Mouse (Mus musculus): Measurements from ENCODE around the gene Utp14b. TPM values are rescaled to one million over a fixed set of nuclear protein-coding genes. Genes with fewer than 3 reads are reported as not detected.

The Utp14b gene
- polyA plus RNA-seq, 1 experiment = 4.3 TPM

DNA sequence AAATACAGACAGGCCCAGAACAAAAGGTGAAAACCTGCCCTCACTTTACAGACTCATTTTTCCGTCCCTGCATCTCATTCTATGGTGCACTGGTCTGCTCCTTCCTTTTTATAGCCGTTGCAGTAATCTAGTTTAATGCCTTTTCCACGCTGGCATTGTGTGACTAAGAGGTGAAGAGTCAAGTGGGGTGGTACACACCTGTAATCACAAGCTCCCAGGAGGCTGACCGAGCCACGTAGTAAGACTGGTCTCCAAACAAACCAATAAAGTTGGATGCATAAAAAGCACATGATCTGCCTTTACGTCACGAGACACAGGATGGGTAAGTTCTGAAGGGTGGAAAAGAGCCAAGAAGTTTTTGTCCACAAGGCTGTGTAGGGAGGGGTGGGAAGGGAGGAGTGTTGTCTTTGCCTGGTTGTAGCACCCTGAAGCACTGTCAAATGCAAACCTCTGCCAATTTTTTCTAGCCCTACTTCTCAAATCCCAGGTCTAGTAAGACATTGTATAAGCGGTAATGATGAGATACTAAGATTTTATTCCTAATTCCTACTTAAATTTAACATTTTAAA, 10.4 kb upstream of the Utp14b start:
- no peak overlapping the region for H3K27ac ChIP-seq (ENCODE audit: insufficient read depth, low read depth, low read length)
- peaks cover 4% of the 10 kb centered on the region; the same call in 1 of the 2 replicates for H3K4me1 ChIP-seq (ENCODE audit: control insufficient read depth, insufficient read depth, low read length)
- H3K4me3 ChIP-seq (ENCODE audit: insufficient read depth, low read length) = no peak overlapping the region
- TF ChIP-seq POLR2A (IDR thresholded peaks at IDR 0.05; ENCODE audit: borderline replicate concordance, low read depth, low read length) (no peak), CTCF (IDR thresholded peaks at IDR 0.05; ENCODE audit: low read depth, low read length) (no peak)

- Histone ChIP-seq H3K27ac (ENCODE audit: insufficient read depth, low read depth, low read length) (no peak overlapping the region), H3K4me3 (ENCODE audit: insufficient read depth, low read length) (no peak overlapping the region), H3K4me1 (ENCODE audit: control insufficient read depth, insufficient read depth, low read length) (peaks cover 4% of the 10 kb centered on the region; the same call in 1 of the 2 replicates)
- TF ChIP-seq POLR2A (IDR thresholded peaks at IDR 0.05; ENCODE audit: borderline replicate concordance, low read depth, low read length) = no peak
- no peak for TF ChIP-seq CTCF (IDR thresholded peaks at IDR 0.05; ENCODE audit: low read depth, low read length)
These were observed 8.4 kb upstream of the Utp14b start for GRCm38 (mm10) chr1:78649269-78650061.

DNA sequence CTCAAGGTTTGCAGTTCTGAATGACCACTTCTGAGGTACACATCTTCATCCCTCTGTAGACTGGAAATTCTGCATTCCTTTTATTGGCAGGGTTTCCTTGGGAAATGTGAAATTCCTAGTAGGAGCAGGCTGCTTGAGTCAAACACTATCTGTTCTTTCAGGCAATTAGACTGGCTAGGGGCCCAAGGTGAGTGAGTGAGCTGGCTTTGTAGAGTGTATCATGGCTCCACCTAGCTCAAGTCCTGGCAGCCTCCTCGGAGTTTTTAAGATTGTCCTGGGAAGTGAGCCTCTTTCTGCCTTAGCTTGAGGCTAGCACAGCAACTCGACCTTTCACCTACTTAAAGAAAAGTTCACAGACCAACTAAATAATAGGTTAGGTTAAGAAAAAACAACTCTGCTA, 1.4 kb upstream of the Utp14b start:
- no peak for TF ChIP-seq POLR2A (IDR thresholded peaks at IDR 0.05; ENCODE audit: borderline replicate concordance, low read depth, low read length)
- TF ChIP-seq CTCF (IDR thresholded peaks at IDR 0.05; ENCODE audit: low read depth, low read length) = no peak
- no peak overlapping the region for H3K4me3 ChIP-seq (ENCODE audit: insufficient read depth, low read length)
- H3K27ac ChIP-seq (ENCODE audit: insufficient read depth, low read depth, low read length) = no peak overlapping the region

DNA sequence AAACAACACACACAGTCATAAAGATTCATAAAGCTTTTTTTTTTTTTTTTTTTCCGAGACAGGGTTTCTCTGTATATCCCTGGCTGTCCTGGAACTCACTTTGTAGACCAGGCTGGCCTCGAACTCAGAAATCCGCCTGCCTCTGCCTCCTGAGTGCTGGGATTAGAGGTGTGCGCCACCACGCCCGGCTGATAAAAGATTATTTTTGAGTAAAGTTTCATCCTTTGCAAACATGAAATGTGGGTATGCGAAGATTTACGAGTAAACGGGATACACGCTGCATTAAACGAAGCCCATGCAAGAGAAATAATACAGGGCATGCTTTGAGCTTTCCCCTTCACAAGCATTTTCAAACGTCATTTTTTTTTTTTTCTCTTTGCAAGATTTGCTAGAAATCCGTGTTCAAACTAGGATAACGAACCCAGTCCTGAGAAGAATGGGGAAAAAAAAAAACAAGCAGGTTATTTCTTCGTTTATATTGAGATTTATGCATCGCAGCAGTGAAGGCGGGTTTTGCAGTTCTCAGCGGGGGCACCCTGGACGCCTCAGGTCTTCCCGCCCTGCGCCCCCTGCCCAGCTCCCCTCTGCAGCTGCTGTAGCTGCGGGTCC, 713 bp upstream of the Utp14b start:
- Histone ChIP-seq H3K4me3 (ENCODE audit: insufficient read depth, low read length) (peak overlapping the region; percentile 47), H3K27ac (ENCODE audit: insufficient read depth, low read depth, low read length) (no peak overlapping the region), H3K4me1 (ENCODE audit: control insufficient read depth, insufficient read depth, low read length) (peaks cover 19% of the 10 kb centered on the region)
- TF ChIP-seq POLR2A (IDR thresholded peaks at IDR 0.05; ENCODE audit: borderline replicate concordance, low read depth, low read length) (no peak), CTCF (IDR thresholded peaks at IDR 0.05; ENCODE audit: low read depth, low read length) (no peak)

More for the DNA sequence above, 1.4 kb upstream of the Utp14b start:
- peaks cover 17% of the 10 kb centered on the region for H3K4me1 ChIP-seq (ENCODE audit: control insufficient read depth, insufficient read depth, low read length)

DNA sequence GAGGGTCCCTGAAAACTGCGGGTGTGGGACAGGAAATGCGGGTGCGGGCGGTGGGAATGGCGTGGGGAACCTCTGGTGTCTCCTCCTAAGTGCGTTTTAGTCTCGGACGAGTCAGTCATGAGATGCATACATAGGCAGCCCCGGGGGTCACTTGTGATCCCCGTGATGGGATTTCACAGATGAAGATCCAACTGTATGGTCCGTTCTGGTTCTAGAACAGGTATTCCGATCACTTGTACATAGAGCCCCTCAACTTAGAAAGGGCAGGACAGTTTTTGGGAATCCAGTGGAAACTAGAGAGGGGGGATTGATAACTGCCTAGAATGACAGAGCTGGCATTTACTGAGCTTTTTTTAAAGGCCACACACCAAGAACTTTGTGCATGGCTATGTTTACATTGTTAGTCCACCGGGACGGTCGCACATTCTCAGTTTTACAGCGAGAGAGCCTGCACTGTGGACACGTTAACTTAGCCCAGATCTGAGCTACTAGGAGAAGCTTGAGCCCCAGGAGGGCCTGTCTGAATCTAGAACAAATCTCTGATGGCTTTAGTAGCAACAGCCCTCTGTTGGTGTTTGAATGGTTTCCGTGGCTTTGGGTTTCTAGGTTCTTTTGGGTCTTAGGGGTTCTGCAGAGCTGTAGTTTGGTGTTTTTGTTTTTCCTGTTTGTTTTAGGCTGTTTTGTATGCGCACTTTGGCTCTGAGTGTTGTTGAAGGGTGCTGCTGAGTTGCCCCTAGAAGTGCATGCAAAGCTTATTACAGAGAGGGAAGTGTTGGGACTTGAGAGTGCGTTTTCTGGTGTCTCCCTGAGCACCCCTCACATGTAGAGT, 817 bp downstream of the Utp14b start:
- Histone ChIP-seq H3K4me1 (ENCODE audit: control insufficient read depth, insufficient read depth, low read length) (peaks cover 22% of the 10 kb centered on the region), H3K27ac (ENCODE audit: insufficient read depth, low read depth, low read length) (peak overlapping the region; percentile 58), H3K4me3 (ENCODE audit: insufficient read depth, low read length) (peak overlapping the region; percentile 98)
- TF ChIP-seq POLR2A (IDR thresholded peaks at IDR 0.05; ENCODE audit: borderline replicate concordance, low read depth, low read length) (no peak), CTCF (IDR thresholded peaks at IDR 0.05; ENCODE audit: low read depth, low read length) (no peak)

DNA sequence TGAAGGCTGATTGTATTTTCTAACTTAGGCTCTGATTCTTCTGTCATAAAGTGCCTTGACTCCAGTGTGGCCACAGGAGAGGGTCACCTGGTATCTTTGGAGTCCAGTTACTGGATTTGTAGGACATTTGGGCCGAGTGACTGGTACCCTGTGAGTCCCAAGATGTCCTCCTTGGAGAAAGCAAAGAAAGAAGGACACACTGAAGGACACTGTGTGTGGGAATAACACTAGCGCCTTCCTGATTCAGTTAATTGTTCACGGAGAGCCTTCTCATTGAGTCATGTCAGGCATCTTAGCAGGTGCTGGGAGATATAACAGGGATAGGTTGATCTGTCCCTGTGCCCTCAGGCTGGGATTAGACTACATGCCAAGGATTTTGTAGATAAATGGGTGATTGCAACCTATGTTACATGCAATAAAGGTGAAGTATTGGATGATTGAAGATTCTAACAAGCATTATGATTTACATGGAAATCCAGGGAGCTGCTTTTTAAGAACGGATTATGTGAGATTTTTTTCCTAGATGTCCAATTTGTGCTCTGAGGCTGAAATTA, 1.5 kb downstream of the Utp14b start:
- H3K27ac ChIP-seq (ENCODE audit: insufficient read depth, low read depth, low read length) = no peak overlapping the region
- H3K4me3 ChIP-seq (ENCODE audit: insufficient read depth, low read length) = peak overlapping the region; percentile 98
- TF ChIP-seq POLR2A (IDR thresholded peaks at IDR 0.05; ENCODE audit: borderline replicate concordance, low read depth, low read length) (no peak), CTCF (IDR thresholded peaks at IDR 0.05; ENCODE audit: low read depth, low read length) (no peak)
- H3K4me1 ChIP-seq (ENCODE audit: control insufficient read depth, insufficient read depth, low read length) = peaks cover 22% of the 10 kb centered on the region

GRCm38 (mm10) chr1:78664326-78664725, 6.5 kb downstream of the Utp14b start:
- no peak overlapping the region for H3K4me3 ChIP-seq (ENCODE audit: insufficient read depth, low read length)
- peaks cover 45% of the 10 kb centered on the region for H3K4me1 ChIP-seq (ENCODE audit: control insufficient read depth, insufficient read depth, low read length)
- TF ChIP-seq POLR2A (IDR thresholded peaks at IDR 0.05; ENCODE audit: borderline replicate concordance, low read depth, low read length) (no peak), CTCF (IDR thresholded peaks at IDR 0.05; ENCODE audit: low read depth, low read length) (no peak)
- no peak overlapping the region for H3K27ac ChIP-seq (ENCODE audit: insufficient read depth, low read depth, low read length)

- Histone ChIP-seq H3K4me3 (ENCODE audit: insufficient read depth, low read length) (no peak overlapping the region), H3K27ac (ENCODE audit: insufficient read depth, low read depth, low read length) (peak overlapping the region; percentile 63), H3K4me1 (ENCODE audit: control insufficient read depth, insufficient read depth, low read length) (peaks cover 34% of the 10 kb centered on the region)
- no peak for TF ChIP-seq POLR2A (IDR thresholded peaks at IDR 0.05; ENCODE audit: borderline replicate concordance, low read depth, low read length)
- TF ChIP-seq CTCF (IDR thresholded peaks at IDR 0.05; ENCODE audit: low read depth, low read length) = no peak
These were observed 8.2 kb downstream of the Utp14b start for GRCm38 (mm10) chr1:78665954-78666499.

- H3K4me3 ChIP-seq (ENCODE audit: insufficient read depth, low read length) = no peak overlapping the region
- H3K4me1 ChIP-seq (ENCODE audit: control insufficient read depth, insufficient read depth, low read length) = peaks cover 29% of the 10 kb centered on the region
- TF ChIP-seq POLR2A (IDR thresholded peaks at IDR 0.05; ENCODE audit: borderline replicate concordance, low read depth, low read length) (no peak), CTCF (IDR thresholded peaks at IDR 0.05; ENCODE audit: low read depth, low read length) (no peak)
- no peak overlapping the region for H3K27ac ChIP-seq (ENCODE audit: insufficient read depth, low read depth, low read length)
These were observed 8.7 kb downstream of the Utp14b start for GRCm38 (mm10) chr1:78666585-78666984.

Data from bone marrow macrophage, adult 2 months (primary cell).